Mouse (Mus musculus) liver, embryonic 16.5 days (tissue): Measurements from ENCODE around the gene Mex3b. TPM values are rescaled to one million over a fixed set of nuclear protein-coding genes. Genes with fewer than 3 reads are reported as not detected.

ENCODE experiments used
- ATAC-seq: fragments of 200-750 bp; cut with Nextera tagmentation; 2 replicates; pipeline ENCODE4 v1.8.0; 2017; ENCODE audit warnings: low read depth, mild to moderate bottlenecking, moderate number of reproducible peaks, moderate library complexity
- H3K27ac ChIP-seq: fragments of 300-500 bp; sonication (generic); 2 replicates; pipeline ENCODE4 v1.5.1; 2014; ENCODE audit warnings: mild to moderate bottlenecking, low read length
- H3K27me3 ChIP-seq: fragments of 300-500 bp; sonication (generic); 2 replicates; pipeline ENCODE4 v1.6.1; 2014; ENCODE audit warnings: low read depth, low read length, mixed read lengths; ENCODE audit not compliant: control insufficient read depth, insufficient read depth
- H3K36me3 ChIP-seq: fragments of 300-500 bp; sonication (generic); 2 replicates; pipeline ENCODE4 v1.6.1; 2014; ENCODE audit warnings: mild to moderate bottlenecking; ENCODE audit not compliant: control insufficient read depth, insufficient read depth
- H3K4me1 ChIP-seq: fragments of 300-500 bp; sonication (generic); 2 replicates; pipeline ENCODE4 v1.6.1; 2014; ENCODE audit warnings: low read depth, low read length, mixed read lengths; ENCODE audit not compliant: control insufficient read depth
- H3K4me2 ChIP-seq: fragments of 300-500 bp; sonication (generic); 2 replicates; pipeline ENCODE4 v1.6.1; 2014; ENCODE audit warnings: low read depth, low read length, mixed read lengths
- H3K4me3 ChIP-seq: fragments of 300-500 bp; sonication (generic); 2 replicates; pipeline ENCODE4 v1.5.1; 2014; ENCODE audit warnings: low read depth, mild to moderate bottlenecking, low read length
- H3K9ac ChIP-seq: fragments of 300-500 bp; sonication (generic); 2 replicates; pipeline ENCODE4 v1.6.1; 2014; ENCODE audit warnings: low read depth, low read length
- H3K9me3 ChIP-seq: fragments of 300-500 bp; sonication (generic); replicated peaks from 2 replicates; pipeline ENCODE4 v1.6.1; 2016; ENCODE audit warnings: low read length; ENCODE audit not compliant: control insufficient read depth
- WGBS: fragments of 180-500 bp; shearing (Covaris S2); extraction: QIAGEN DNeasy Blood & Tissue Kit; methylation state at CpG from one replicate; pipeline ENCODE4 v1.1.7; 2014; ENCODE audit not compliant: insufficient replicate concordance; 5-methylcytosine and 5-hydroxymethylcytosine counted together
- polyA plus RNA-seq: library from polyadenylated mRNA; unstranded; fragments of >200 nt; fragmentation: Nextera tagmentation; extraction: Ambion mirVana; gene quantifications from 2 replicates; pipeline ENCODE4 v1.2.1, GENCODE M21; 2015

Gene Mex3b
- polyA plus RNA-seq, 1 experiment from 2014 or later: 0.41 TPM

GRCm38 (mm10) chr7:82864991-82865771, 2.0 kb upstream of the Mex3b start:
- peaks cover 53% of the 10 kb centered on the region for H3K27me3 ChIP-seq

GRCm38 (mm10) chr7:82865834-82866485, 1.2 kb upstream of the Mex3b start:
- peak overlapping the region; percentile 57 for H3K9ac ChIP-seq
- peak overlapping the region; percentile 77 for H3K4me2 ChIP-seq
- peak overlapping the region; percentile 68 for H3K4me3 ChIP-seq
- peak overlapping the region; percentile 55 for H3K27ac ChIP-seq
- peak; percentile 91 for ATAC-seq
- H3K9me3 ChIP-seq: no peaks in the 10 kb centered on the region
- under 1% methylated on average over 50 of the region's 70 CpGs for WGBS
- peaks cover 17% of the 10 kb centered on the region for H3K4me1 ChIP-seq
- peaks cover 54% of the 10 kb centered on the region for H3K27me3 ChIP-seq
- H3K36me3 ChIP-seq: no peaks in the 10 kb centered on the region

More at GRCm38 (mm10) chr7:82864991-82865771, 2.0 kb upstream of the Mex3b start:
- H3K4me2 ChIP-seq: peak overlapping the region; percentile 77
- peaks cover 17% of the 10 kb centered on the region for H3K4me1 ChIP-seq
- peak overlapping the region; percentile 68 for H3K4me3 ChIP-seq
- no peak for ATAC-seq
- H3K9me3 ChIP-seq: no peaks in the 10 kb centered on the region
- no peaks in the 10 kb centered on the region for H3K36me3 ChIP-seq
- peak overlapping the region; percentile 31; the same call in 1 of the 2 replicates for H3K9ac ChIP-seq
- 2% methylated on average over 22 of the region's 22 CpGs for WGBS
- H3K27ac ChIP-seq: no peak overlapping the region

GRCm38 (mm10) chr7:82866486-82867270, 455 bp upstream of the Mex3b start:
- ATAC-seq: peak; percentile 79
- Histone ChIP-seq H3K9ac (peak overlapping the region; percentile 60), H3K4me2 (peak overlapping the region; percentile 77), H3K27me3 (peaks cover 54% of the 10 kb centered on the region), H3K36me3 (no peaks in the 10 kb centered on the region), H3K9me3 (no peaks in the 10 kb centered on the region), H3K4me1 (peaks cover 17% of the 10 kb centered on the region), H3K4me3 (peak overlapping the region; percentile 68), H3K27ac (peak overlapping the region; percentile 55)
- 1% methylated on average over 57 of the region's 68 CpGs for WGBS

GRCm38 (mm10) chr7:82868309-82869230, 1.4 kb downstream of the Mex3b start:
- peak overlapping the region; percentile 68 for H3K4me3 ChIP-seq
- no peaks in the 10 kb centered on the region for H3K9me3 ChIP-seq
- H3K4me2 ChIP-seq: peak overlapping the region; percentile 77
- no peaks in the 10 kb centered on the region for H3K36me3 ChIP-seq
- no peak for ATAC-seq
- no peak overlapping the region; the same call in 1 of the 2 replicates for H3K9ac ChIP-seq
- no peak overlapping the region for H3K27ac ChIP-seq
- peaks cover 17% of the 10 kb centered on the region for H3K4me1 ChIP-seq
- WGBS: 1% methylated on average over 56 of the region's 56 CpGs
- peaks cover 54% of the 10 kb centered on the region for H3K27me3 ChIP-seq

GRCm38 (mm10) chr7:82869231-82870147, 2.4 kb downstream of the Mex3b start:
- Histone ChIP-seq H3K9me3 (no peaks in the 10 kb centered on the region), H3K27ac (no peak overlapping the region), H3K4me1 (peaks cover 17% of the 10 kb centered on the region), H3K9ac (no peak overlapping the region; the same call in 1 of the 2 replicates), H3K4me2 (peak overlapping the region; percentile 77), H3K36me3 (no peaks in the 10 kb centered on the region), H3K4me3 (peak overlapping the region; percentile 68), H3K27me3 (peaks cover 50% of the 10 kb centered on the region)
- ATAC-seq: no peak
- 20% methylated on average over 54 of the region's 56 CpGs for WGBS

GRCm38 (mm10) chr7:82870148-82870513, 3.0 kb downstream of the Mex3b start:
- H3K4me2 ChIP-seq: peak overlapping the region; percentile 77; the same call in 1 of the 2 replicates
- peaks cover 44% of the 10 kb centered on the region for H3K27me3 ChIP-seq
- H3K9me3 ChIP-seq: no peaks in the 10 kb centered on the region
- no peak overlapping the region for H3K9ac ChIP-seq
- WGBS: 57% methylated on average over 18 of the region's 18 CpGs
- H3K27ac ChIP-seq: no peak overlapping the region
- H3K36me3 ChIP-seq: no peaks in the 10 kb centered on the region
- no peak for ATAC-seq
- peaks cover 17% of the 10 kb centered on the region for H3K4me1 ChIP-seq
- no peak overlapping the region for H3K4me3 ChIP-seq

GRCm38 (mm10) chr7:82876551-82876950, 9.4 kb downstream of the Mex3b start:
- ATAC-seq: no peak
- Histone ChIP-seq H3K9me3 (no peaks in the 10 kb centered on the region), H3K4me3 (no peak overlapping the region), H3K27me3 (no peaks in the 10 kb centered on the region), H3K9ac (no peak overlapping the region), H3K4me2 (no peak overlapping the region), H3K4me1 (no peaks in the 10 kb centered on the region), H3K36me3 (no peaks in the 10 kb centered on the region), H3K27ac (no peak overlapping the region)
- 29% methylated on average over 4 of the region's 5 CpGs for WGBS
